Mouse (Mus musculus): ENCODE measurements around the gene Cdc37l1. TPM values are rescaled to one million over a fixed set of nuclear protein-coding genes. Genes with fewer than 3 reads are reported as not detected.

The Cdc37l1 gene
- total RNA-seq, 1 experiment: 46.8 TPM

DNA sequence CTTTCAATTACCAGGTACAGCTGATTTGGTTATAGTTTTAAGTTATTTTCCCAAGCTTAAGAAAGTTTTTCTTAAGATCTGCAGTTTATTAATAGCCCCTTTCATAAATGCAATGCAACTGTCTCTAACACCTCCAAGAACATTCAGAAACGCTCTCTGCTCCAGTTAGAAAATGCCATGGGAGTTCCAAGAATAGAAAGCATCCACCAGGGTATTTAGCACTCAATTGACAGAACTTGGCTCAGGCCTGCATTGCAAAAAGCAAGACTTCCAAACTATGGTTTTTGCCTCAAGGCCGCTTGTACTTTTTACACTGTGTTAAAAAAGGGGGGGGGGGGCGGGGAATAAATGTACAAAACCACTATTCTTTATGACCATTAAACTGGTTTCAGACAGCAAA is 27.0 kb upstream of the Cdc37l1 start:
- Histone ChIP-seq H3K9me3 (ENCODE audit: control insufficient read depth, insufficient read depth, low read depth, low read length) (no peaks in the 10 kb centered on the region), H3K36me3 (ENCODE audit: control insufficient read depth, insufficient read depth, low read length, poor library complexity, severe bottlenecking) (no peaks in the 10 kb centered on the region), H3K27ac (ENCODE audit: insufficient read depth, low read depth, low read length, poor library complexity, severe bottlenecking) (no peak overlapping the region), H3K4me1 (ENCODE audit: control insufficient read depth in 2 of 2, insufficient read depth in 2 of 2, low read length in 2 of 2, poor library complexity in 1 of 2) (peaks cover 0 to 4% of the 10 kb centered on the region in 2 experiments; a peak in 2 of 4 replicates), H3K9ac (ENCODE audit: insufficient read depth, low read depth, low read length, poor library complexity, severe bottlenecking) (no peak overlapping the region), H3K4me3 (ENCODE audit: insufficient read depth in 1 of 2, low read depth in 1 of 2, low read length in 2 of 2, poor library complexity in 1 of 2, severe bottlenecking in 1 of 2) (peak overlapping the region; percentile 94 to 96; a peak in 2 of 4 replicates)
- in situ Hi-C loops (cut with MboI; ENCODE audit: low sequenced_read_pairs in 2 of 2, unreplicated experiment in 2 of 2): no loop called here
- TF ChIP-seq MAFK (IDR thresholded peaks at IDR 0.05; ENCODE audit: insufficient read depth, low read depth, low read length): no peak
- TF ChIP-seq ZC3H11A (IDR thresholded peaks at IDR 0.05; ENCODE audit: borderline replicate concordance, low read depth, low read length): no peak
- no peak for TF ChIP-seq CHD2 (IDR thresholded peaks at IDR 0.05; ENCODE audit: low read depth, low read length)
- TF ChIP-seq ZNF384 (IDR thresholded peaks at IDR 0.05; ENCODE audit: low read depth, low read length): no peak
- TF ChIP-seq HCFC1 (IDR thresholded peaks at IDR 0.05; ENCODE audit: borderline replicate concordance, insufficient read depth, low read length): no peak
- DNase-seq (ENCODE audit: low read depth, low spot score): no peak

DNA sequence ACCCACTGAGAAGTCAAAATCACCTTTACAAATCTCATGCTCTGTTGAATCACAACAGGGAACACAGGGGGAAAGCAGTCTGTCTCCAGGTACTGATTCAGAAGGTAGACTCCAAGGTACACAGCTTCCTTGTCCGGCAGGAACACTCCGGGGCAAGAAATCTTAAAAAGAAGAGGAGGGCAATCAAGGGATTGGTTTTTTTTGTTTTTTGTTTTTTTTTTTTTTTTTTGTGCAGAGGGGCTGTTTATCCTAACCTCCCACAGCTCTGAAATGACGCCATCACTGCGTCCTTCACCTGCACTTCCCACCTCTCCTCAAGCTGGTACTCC is 26.7 kb upstream of the Cdc37l1 start:
- no peak for DNase-seq (ENCODE audit: low read depth, low spot score)
- TF ChIP-seq MAFK (IDR thresholded peaks at IDR 0.05; ENCODE audit: insufficient read depth, low read depth, low read length) (no peak), CHD2 (IDR thresholded peaks at IDR 0.05; ENCODE audit: low read depth, low read length) (no peak), ZNF384 (IDR thresholded peaks at IDR 0.05; ENCODE audit: low read depth, low read length) (peak; percentile 86), ZC3H11A (IDR thresholded peaks at IDR 0.05; ENCODE audit: borderline replicate concordance, low read depth, low read length) (no peak), HCFC1 (IDR thresholded peaks at IDR 0.05; ENCODE audit: borderline replicate concordance, insufficient read depth, low read length) (no peak)
- H3K9ac ChIP-seq (ENCODE audit: insufficient read depth, low read depth, low read length, poor library complexity, severe bottlenecking): no peak overlapping the region
- no peaks in the 10 kb centered on the region for H3K36me3 ChIP-seq (ENCODE audit: control insufficient read depth, insufficient read depth, low read length, poor library complexity, severe bottlenecking)
- in situ Hi-C loops (cut with MboI; ENCODE audit: low sequenced_read_pairs in 2 of 2, unreplicated experiment in 2 of 2): no loop called here
- peak overlapping the region; percentile 94 to 96 for H3K4me3 ChIP-seq (ENCODE audit: insufficient read depth in 1 of 2, low read depth in 1 of 2, low read length in 2 of 2, poor library complexity in 1 of 2, severe bottlenecking in 1 of 2)
- H3K9me3 ChIP-seq (ENCODE audit: control insufficient read depth, insufficient read depth, low read depth, low read length): no peaks in the 10 kb centered on the region
- peaks cover 0 to 4% of the 10 kb centered on the region in 2 experiments; a peak in 2 of 4 replicates for H3K4me1 ChIP-seq (ENCODE audit: control insufficient read depth in 2 of 2, insufficient read depth in 2 of 2, low read length in 2 of 2, poor library complexity in 1 of 2)
- no peak overlapping the region for H3K27ac ChIP-seq (ENCODE audit: insufficient read depth, low read depth, low read length, poor library complexity, severe bottlenecking)

DNA sequence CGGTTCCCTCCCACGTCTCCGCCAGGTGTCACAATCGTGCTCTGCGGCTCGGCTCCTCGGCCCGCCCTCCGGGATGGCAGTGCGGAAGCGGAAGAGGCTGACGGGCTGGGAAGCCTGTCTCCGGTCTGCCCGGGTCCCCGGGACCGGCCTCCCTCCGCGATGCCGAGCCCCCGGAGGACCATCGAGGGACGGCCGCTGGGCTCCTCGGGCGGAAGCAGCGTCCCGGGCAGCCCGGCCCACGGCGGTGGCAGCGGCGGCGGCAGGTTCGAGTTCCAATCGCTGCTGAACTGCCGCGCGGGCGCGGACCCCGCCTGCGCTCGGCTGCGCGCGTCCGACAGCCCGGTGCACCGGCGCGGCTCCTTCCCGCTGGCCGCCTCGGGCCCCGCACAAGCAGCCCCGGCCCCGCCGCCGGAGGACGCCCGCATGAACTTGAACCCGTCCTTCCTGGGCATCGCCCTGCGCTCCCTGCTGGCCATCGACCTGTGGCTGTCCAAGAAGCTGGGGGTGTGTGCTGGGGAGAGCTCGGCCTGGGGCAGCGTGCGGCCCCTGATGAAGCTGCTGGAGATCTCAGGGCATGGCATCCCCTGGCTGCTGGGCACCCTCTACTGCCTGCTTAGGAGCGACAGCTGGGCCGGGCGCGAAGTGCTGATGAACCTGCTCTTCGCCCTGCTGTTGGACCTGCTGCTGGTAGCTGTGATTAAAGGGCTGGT is 26.2 kb upstream of the Cdc37l1 start, which contains the start of gene Plpp6:
Plpp6 (plus strand) TSS at position 112 of the 710 bp plus-strand sequence.
- Histone ChIP-seq H3K36me3 (ENCODE audit: control insufficient read depth, insufficient read depth, low read length, poor library complexity, severe bottlenecking) (no peaks in the 10 kb centered on the region), H3K4me1 (ENCODE audit: control insufficient read depth in 2 of 2, insufficient read depth in 2 of 2, low read length in 2 of 2, poor library complexity in 1 of 2) (peaks cover 0 to 4% of the 10 kb centered on the region in 2 experiments; a peak in 2 of 4 replicates), H3K4me3 (ENCODE audit: insufficient read depth in 1 of 2, low read depth in 1 of 2, low read length in 2 of 2, poor library complexity in 1 of 2, severe bottlenecking in 1 of 2) (peak within 1 kb of the TSS; percentile 94 to 96), H3K9ac (ENCODE audit: insufficient read depth, low read depth, low read length, poor library complexity, severe bottlenecking) (peak within 1 kb of the TSS; percentile 89), H3K27ac (ENCODE audit: insufficient read depth, low read depth, low read length, poor library complexity, severe bottlenecking) (no peak within 1 kb of the TSS), H3K9me3 (ENCODE audit: control insufficient read depth, insufficient read depth, low read depth, low read length) (no peaks in the 10 kb centered on the region)
- peak; percentile 59 for DNase-seq (ENCODE audit: low read depth, low spot score)
- TF ChIP-seq CHD2 (IDR thresholded peaks at IDR 0.05; ENCODE audit: low read depth, low read length) (no peak), ZC3H11A (IDR thresholded peaks at IDR 0.05; ENCODE audit: borderline replicate concordance, low read depth, low read length) (no peak), MAFK (IDR thresholded peaks at IDR 0.05; ENCODE audit: insufficient read depth, low read depth, low read length) (no peak), ZNF384 (IDR thresholded peaks at IDR 0.05; ENCODE audit: low read depth, low read length) (no peak), HCFC1 (IDR thresholded peaks at IDR 0.05; ENCODE audit: borderline replicate concordance, insufficient read depth, low read length) (no peak)
- in situ Hi-C loops (cut with MboI; ENCODE audit: low sequenced_read_pairs in 2 of 2, unreplicated experiment in 2 of 2): no loop called here

DNA sequence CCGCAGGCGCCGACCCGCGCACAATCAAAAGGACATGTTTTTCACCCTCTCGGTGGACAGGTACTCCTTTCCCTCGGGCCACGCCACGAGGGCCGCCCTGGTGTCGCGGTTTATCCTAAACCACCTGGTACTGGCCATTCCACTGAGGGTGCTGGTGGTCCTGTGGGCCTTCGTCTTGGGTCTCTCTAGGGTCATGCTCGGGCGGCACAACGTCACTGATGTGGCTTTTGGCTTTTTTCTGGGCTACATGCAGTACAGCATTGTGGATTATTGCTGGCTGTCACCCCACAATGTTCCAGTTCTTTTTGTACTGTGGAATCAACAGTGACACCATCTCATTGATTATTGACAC is 25.6 kb upstream of the Cdc37l1 start:
- Histone ChIP-seq H3K9me3 (ENCODE audit: control insufficient read depth, insufficient read depth, low read depth, low read length) (no peaks in the 10 kb centered on the region), H3K4me3 (ENCODE audit: insufficient read depth in 1 of 2, low read depth in 1 of 2, low read length in 2 of 2, poor library complexity in 1 of 2, severe bottlenecking in 1 of 2) (peak overlapping the region; percentile 94 to 96), H3K9ac (ENCODE audit: insufficient read depth, low read depth, low read length, poor library complexity, severe bottlenecking) (peak overlapping the region; percentile 89), H3K27ac (ENCODE audit: insufficient read depth, low read depth, low read length, poor library complexity, severe bottlenecking) (no peak overlapping the region), H3K4me1 (ENCODE audit: control insufficient read depth in 2 of 2, insufficient read depth in 2 of 2, low read length in 2 of 2, poor library complexity in 1 of 2) (peaks cover 0 to 4% of the 10 kb centered on the region in 2 experiments; a peak in 2 of 4 replicates), H3K36me3 (ENCODE audit: control insufficient read depth, insufficient read depth, low read length, poor library complexity, severe bottlenecking) (no peaks in the 10 kb centered on the region)
- DNase-seq (ENCODE audit: low read depth, low spot score): no peak
- TF ChIP-seq CHD2 (IDR thresholded peaks at IDR 0.05; ENCODE audit: low read depth, low read length): no peak
- TF ChIP-seq ZNF384 (IDR thresholded peaks at IDR 0.05; ENCODE audit: low read depth, low read length): no peak
- TF ChIP-seq ZC3H11A (IDR thresholded peaks at IDR 0.05; ENCODE audit: borderline replicate concordance, low read depth, low read length): no peak
- TF ChIP-seq HCFC1 (IDR thresholded peaks at IDR 0.05; ENCODE audit: borderline replicate concordance, insufficient read depth, low read length): no peak
- TF ChIP-seq MAFK (IDR thresholded peaks at IDR 0.05; ENCODE audit: insufficient read depth, low read depth, low read length): no peak
- in situ Hi-C loops (cut with MboI; ENCODE audit: low sequenced_read_pairs in 2 of 2, unreplicated experiment in 2 of 2): no loop called here

Measured in ES-E14 (cell line).